Mouse (Mus musculus) embryonic facial prominence, embryonic 10.5 days (tissue): ENCODE measurements at regions not wholly inside any gene's neighbourhood (a gene's known extent, or its start where the extent isn't known, plus 50 kb on each side); places are given as distances from the start of the nearest gene placed in this dataset.

ENCODE experiments used
- DNase-seq: peaks from one replicate; pipeline ENCODE4 v3.0.0-alpha.2; 2017; ENCODE audit warnings: low spot score
- H3K27ac ChIP-seq: fragments of 300-500 bp; sonication (generic); replicated peaks from 2 replicates; pipeline ENCODE4 v1.5.1; 2016; ENCODE audit warnings: mild to moderate bottlenecking
- H3K27me3 ChIP-seq: fragments of 300-500 bp; sonication (generic); replicated peaks from 2 replicates; pipeline ENCODE4 v1.6.1; 2016; ENCODE audit warnings: low read depth, mild to moderate bottlenecking; ENCODE audit not compliant: poor library complexity, severe bottlenecking
- H3K36me3 ChIP-seq: fragments of 300-500 bp; sonication (generic); replicated peaks from 2 replicates; pipeline ENCODE4 v1.6.1; 2016; ENCODE audit warnings: mild to moderate bottlenecking, moderate library complexity
- H3K4me1 ChIP-seq: fragments of 300-500 bp; sonication (generic); 2 replicates; pipeline ENCODE4 v1.6.1; 2016
- H3K4me3 ChIP-seq: fragments of 300-500 bp; sonication (generic); 2 replicates; pipeline ENCODE4 v1.5.1; 2016; ENCODE audit warnings: mild to moderate bottlenecking, moderate library complexity
- H3K9me3 ChIP-seq: fragments of 300-500 bp; sonication (generic); 2 replicates; pipeline ENCODE4 v1.6.1; 2016; ENCODE audit warnings: mild to moderate bottlenecking
- WGBS: fragments of 180-500 bp; shearing (Covaris S2); methylation state at CpG from one replicate; pipeline ENCODE4 v1.1.7; 2016; 5-methylcytosine and 5-hydroxymethylcytosine counted together

- 79% methylated on average over 8 of the region's 8 CpGs for WGBS
- DNase-seq = no peak
- H3K27me3 ChIP-seq = peaks cover 20% of the 10 kb centered on the region
- H3K4me3 ChIP-seq = no peak overlapping the region
- H3K4me1 ChIP-seq = peaks cover 15% of the 10 kb centered on the region
- no peaks in the 10 kb centered on the region for H3K9me3 ChIP-seq
- no peak overlapping the region for H3K27ac ChIP-seq
- no peaks in the 10 kb centered on the region for H3K36me3 ChIP-seq
Observed at GRCm38 (mm10) chr13:70153062-70153461, 350.9 kb downstream of the Med10 start.

GRCm38 (mm10) chr13:70155596-70155995, 353.4 kb downstream of the Med10 start:
- no peaks in the 10 kb centered on the region for H3K36me3 ChIP-seq
- no peaks in the 10 kb centered on the region for H3K9me3 ChIP-seq
- peaks cover 3% of the 10 kb centered on the region; the same call in 1 of the 2 replicates for H3K27me3 ChIP-seq
- no peak for DNase-seq
- H3K4me3 ChIP-seq = no peak overlapping the region
- H3K4me1 ChIP-seq = peaks cover 2% of the 10 kb centered on the region; the same call in 1 of the 2 replicates
- H3K27ac ChIP-seq = no peak overlapping the region
- 51% methylated on average over 5 of the region's 5 CpGs for WGBS

- H3K9me3 ChIP-seq = no peaks in the 10 kb centered on the region
- H3K27ac ChIP-seq = no peak overlapping the region
- 90% methylated on average over 8 of the region's 8 CpGs for WGBS
- no peaks in the 10 kb centered on the region for H3K27me3 ChIP-seq
- no peaks in the 10 kb centered on the region for H3K36me3 ChIP-seq
- H3K4me3 ChIP-seq = no peak overlapping the region
- no peak for DNase-seq
- H3K4me1 ChIP-seq = peaks cover 5% of the 10 kb centered on the region; the same call in 1 of the 2 replicates
Observed at GRCm38 (mm10) chr13:70156975-70157588, 354.9 kb downstream of the Med10 start.

GRCm38 (mm10) chr13:70159065-70159464, 356.9 kb downstream of the Med10 start:
- H3K4me1 ChIP-seq = peaks cover 6% of the 10 kb centered on the region; the same call in 1 of the 2 replicates
- DNase-seq = no peak
- H3K4me3 ChIP-seq = no peak overlapping the region
- no peaks in the 10 kb centered on the region for H3K27me3 ChIP-seq
- H3K36me3 ChIP-seq = no peaks in the 10 kb centered on the region
- 92% methylated on average over 3 of the region's 3 CpGs for WGBS
- H3K27ac ChIP-seq = no peak overlapping the region
- no peaks in the 10 kb centered on the region for H3K9me3 ChIP-seq

- Histone ChIP-seq H3K36me3 (no peaks in the 10 kb centered on the region), H3K27ac (no peak overlapping the region), H3K27me3 (no peaks in the 10 kb centered on the region), H3K4me1 (peaks cover 6% of the 10 kb centered on the region; the same call in 1 of the 2 replicates), H3K4me3 (no peak overlapping the region), H3K9me3 (no peaks in the 10 kb centered on the region)
- WGBS = 70% methylated on average over 6 of the region's 6 CpGs
- DNase-seq = no peak
Observed at GRCm38 (mm10) chr13:70159604-70160003, 357.4 kb downstream of the Med10 start.

GRCm38 (mm10) chr13:70162115-70162514, 359.9 kb downstream of the Med10 start:
- 87% methylated on average over 4 of the region's 4 CpGs for WGBS
- peaks cover 6% of the 10 kb centered on the region; the same call in 1 of the 2 replicates for H3K4me1 ChIP-seq
- no peaks in the 10 kb centered on the region for H3K9me3 ChIP-seq
- no peak overlapping the region for H3K27ac ChIP-seq
- H3K27me3 ChIP-seq = no peaks in the 10 kb centered on the region
- no peak for DNase-seq
- no peaks in the 10 kb centered on the region for H3K36me3 ChIP-seq
- no peak overlapping the region for H3K4me3 ChIP-seq

GRCm38 (mm10) chr13:70165511-70166225, 363.5 kb downstream of the Med10 start:
- 88% methylated on average over 15 of the region's 15 CpGs for WGBS
- no peak overlapping the region for H3K4me3 ChIP-seq
- no peaks in the 10 kb centered on the region for H3K27me3 ChIP-seq
- no peak overlapping the region for H3K27ac ChIP-seq
- H3K36me3 ChIP-seq = no peaks in the 10 kb centered on the region
- 0 out of 2 replicates have a peak, but pooled peaks cover 4% of the 10 kb centered on the region for H3K4me1 ChIP-seq
- DNase-seq = no peak
- H3K9me3 ChIP-seq = no peaks in the 10 kb centered on the region

- H3K4me3 ChIP-seq = no peak overlapping the region
- H3K27ac ChIP-seq = no peak overlapping the region
- H3K27me3 ChIP-seq = no peaks in the 10 kb centered on the region
- H3K4me1 ChIP-seq = no peaks in the 10 kb centered on the region
- WGBS = 89% methylated on average over 4 of the region's 4 CpGs
- H3K36me3 ChIP-seq = no peaks in the 10 kb centered on the region
- no peak for DNase-seq
- no peaks in the 10 kb centered on the region for H3K9me3 ChIP-seq
Observed at GRCm38 (mm10) chr13:70167747-70168146, 365.6 kb downstream of the Med10 start.

- DNase-seq = no peak
- no peak overlapping the region for H3K27ac ChIP-seq
- no peaks in the 10 kb centered on the region for H3K27me3 ChIP-seq
- H3K4me3 ChIP-seq = no peak overlapping the region
- H3K4me1 ChIP-seq = no peaks in the 10 kb centered on the region
- no peaks in the 10 kb centered on the region for H3K36me3 ChIP-seq
- no peaks in the 10 kb centered on the region for H3K9me3 ChIP-seq
- WGBS = 88% methylated on average over 3 of the region's 3 CpGs
Observed at GRCm38 (mm10) chr13:70168906-70169305, 366.7 kb downstream of the Med10 start.

- Histone ChIP-seq H3K9me3 (no peaks in the 10 kb centered on the region), H3K27me3 (no peaks in the 10 kb centered on the region), H3K36me3 (no peaks in the 10 kb centered on the region), H3K4me1 (no peaks in the 10 kb centered on the region), H3K27ac (no peak overlapping the region), H3K4me3 (no peak overlapping the region)
- no peak for DNase-seq
- WGBS = 91% methylated on average over 2 of the region's 2 CpGs
Observed at GRCm38 (mm10) chr13:70177066-70177465, 374.9 kb downstream of the Med10 start.

GRCm38 (mm10) chr13:70178073-70178491, 375.9 kb downstream of the Med10 start:
- no peak for DNase-seq
- no peaks in the 10 kb centered on the region for H3K27me3 ChIP-seq
- 60% methylated on average over 8 of the region's 8 CpGs for WGBS
- H3K4me1 ChIP-seq = no peaks in the 10 kb centered on the region
- H3K9me3 ChIP-seq = no peaks in the 10 kb centered on the region
- H3K27ac ChIP-seq = no peak overlapping the region
- no peak overlapping the region for H3K4me3 ChIP-seq
- no peaks in the 10 kb centered on the region for H3K36me3 ChIP-seq

- H3K4me1 ChIP-seq = no peaks in the 10 kb centered on the region
Observed at GRCm38 (mm10) chr13:70190978-70191377, 388.8 kb downstream of the Med10 start.

More at GRCm38 (mm10) chr13:70190978-70191377, 388.8 kb downstream of the Med10 start:
- H3K9me3 ChIP-seq = no peaks in the 10 kb centered on the region
- H3K27ac ChIP-seq = no peak overlapping the region
- WGBS = 81% methylated on average over 4 of the region's 4 CpGs
- H3K27me3 ChIP-seq = no peaks in the 10 kb centered on the region
- H3K36me3 ChIP-seq = no peaks in the 10 kb centered on the region
- no peak for DNase-seq
- no peak overlapping the region for H3K4me3 ChIP-seq
